Mouse (Mus musculus): ENCODE data around the gene Nrxn2. TPM values are rescaled to one million over a fixed set of nuclear protein-coding genes. Genes with fewer than 3 reads are reported as not detected.
A peak's percentile ranks its signal among the peaks of the same experiment; 100 is the strongest.

Gene Nrxn2
- total RNA-seq, 4 experiments from 2014 or later, result 8.8 to 12.5 (median 11.5) TPM

DNA sequence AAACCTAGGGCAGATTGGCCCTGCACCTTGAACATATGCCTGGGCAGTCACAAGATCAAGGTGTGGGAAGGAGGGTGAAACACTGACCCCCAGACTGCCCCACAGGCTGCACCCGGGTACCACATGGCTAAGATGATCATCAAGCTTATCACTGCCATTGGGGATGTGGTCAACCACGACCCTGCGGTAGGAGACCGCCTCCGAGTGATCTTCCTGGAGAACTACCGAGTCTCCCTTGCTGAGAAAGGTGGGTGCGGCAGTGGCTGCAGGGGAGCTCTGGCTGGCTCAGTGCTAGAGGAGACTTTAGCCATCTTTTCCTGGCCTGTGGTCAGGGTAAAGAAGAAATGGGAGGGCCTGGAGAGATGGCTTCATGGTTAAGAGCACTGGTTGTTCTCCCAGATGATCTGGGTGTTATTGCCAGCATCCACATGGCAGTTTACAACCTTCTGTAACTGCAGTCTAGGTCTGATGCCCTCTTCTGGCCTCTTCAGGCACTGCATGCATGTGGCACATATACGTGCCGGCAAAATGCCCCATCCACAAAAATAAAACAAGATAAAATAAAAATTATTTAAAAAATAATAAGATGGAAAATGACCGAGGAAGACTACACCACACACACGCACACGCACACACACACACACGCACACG is 25.7 kb upstream of the Nrxn2 start:
- no peak for DNase-seq

DNA sequence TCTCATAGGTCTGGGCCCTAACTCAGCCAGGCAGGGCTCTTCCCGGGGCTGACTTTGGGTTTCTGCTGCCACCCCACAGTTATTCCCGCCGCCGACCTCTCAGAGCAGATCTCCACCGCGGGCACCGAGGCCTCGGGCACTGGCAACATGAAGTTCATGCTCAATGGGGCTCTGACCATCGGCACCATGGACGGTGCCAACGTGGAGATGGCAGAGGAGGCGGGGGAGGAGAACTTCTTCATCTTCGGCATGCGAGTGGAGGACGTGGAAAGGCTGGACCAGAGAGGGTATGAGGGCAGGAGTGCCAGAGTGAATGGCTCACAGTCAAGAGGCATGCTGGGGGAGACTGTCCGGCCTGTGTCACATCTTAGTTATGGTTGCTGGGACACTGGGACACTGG is 24.9 kb upstream of the Nrxn2 start:
- DNase-seq, result no peak

DNA sequence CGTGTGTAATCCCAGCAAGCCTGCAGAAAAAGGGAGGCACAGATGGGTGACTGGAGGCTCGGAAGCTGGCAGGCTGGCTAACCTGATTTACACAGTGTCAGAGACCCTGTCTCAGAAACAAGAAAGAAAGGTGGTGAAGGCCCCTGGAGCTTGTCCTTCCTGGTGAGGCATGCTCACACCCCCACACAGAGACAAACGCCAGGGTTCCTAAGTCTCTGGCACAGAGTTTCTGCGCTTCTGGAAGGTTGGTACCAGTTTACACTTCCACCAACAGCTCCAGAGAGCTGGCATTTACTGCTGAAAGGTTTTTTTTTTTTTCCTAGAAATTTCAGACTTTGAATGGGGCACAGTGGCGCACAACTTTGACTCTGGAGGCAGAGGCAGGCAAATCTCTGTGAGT is 22.3 kb upstream of the Nrxn2 start:
- DNase-seq, result no peak

DNA sequence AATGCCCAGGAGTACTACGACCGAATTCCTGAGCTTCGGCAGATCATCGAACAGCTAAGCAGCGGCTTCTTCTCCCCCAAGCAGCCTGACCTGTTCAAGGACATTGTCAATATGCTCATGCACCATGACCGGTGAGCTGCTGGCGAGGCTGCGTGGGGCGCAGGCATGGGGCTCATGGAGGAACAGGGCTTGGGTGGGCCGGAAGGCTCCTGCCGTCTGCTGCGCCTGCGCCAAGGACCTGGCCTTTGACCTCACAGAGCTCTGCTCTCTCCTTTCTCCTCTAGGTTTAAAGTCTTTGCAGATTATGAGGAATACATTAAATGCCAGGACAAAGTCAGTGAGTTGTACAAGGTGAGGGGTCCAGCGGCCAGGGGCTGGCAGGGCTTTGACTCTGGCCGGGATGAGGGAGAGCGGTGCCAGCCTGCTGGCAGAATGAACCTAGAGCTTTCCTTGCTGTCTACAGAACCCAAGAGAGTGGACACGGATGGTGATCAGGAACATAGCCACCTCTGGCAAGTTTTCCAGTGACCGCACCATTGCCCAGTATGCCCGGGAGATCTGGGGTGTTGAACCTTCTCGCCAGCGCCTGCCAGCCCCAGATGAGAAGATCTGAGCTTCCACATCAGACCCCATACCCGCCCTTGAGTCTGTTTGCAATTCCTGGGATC is 20.8 kb upstream of the Nrxn2 start:
- DNase-seq, result no peak

DNA sequence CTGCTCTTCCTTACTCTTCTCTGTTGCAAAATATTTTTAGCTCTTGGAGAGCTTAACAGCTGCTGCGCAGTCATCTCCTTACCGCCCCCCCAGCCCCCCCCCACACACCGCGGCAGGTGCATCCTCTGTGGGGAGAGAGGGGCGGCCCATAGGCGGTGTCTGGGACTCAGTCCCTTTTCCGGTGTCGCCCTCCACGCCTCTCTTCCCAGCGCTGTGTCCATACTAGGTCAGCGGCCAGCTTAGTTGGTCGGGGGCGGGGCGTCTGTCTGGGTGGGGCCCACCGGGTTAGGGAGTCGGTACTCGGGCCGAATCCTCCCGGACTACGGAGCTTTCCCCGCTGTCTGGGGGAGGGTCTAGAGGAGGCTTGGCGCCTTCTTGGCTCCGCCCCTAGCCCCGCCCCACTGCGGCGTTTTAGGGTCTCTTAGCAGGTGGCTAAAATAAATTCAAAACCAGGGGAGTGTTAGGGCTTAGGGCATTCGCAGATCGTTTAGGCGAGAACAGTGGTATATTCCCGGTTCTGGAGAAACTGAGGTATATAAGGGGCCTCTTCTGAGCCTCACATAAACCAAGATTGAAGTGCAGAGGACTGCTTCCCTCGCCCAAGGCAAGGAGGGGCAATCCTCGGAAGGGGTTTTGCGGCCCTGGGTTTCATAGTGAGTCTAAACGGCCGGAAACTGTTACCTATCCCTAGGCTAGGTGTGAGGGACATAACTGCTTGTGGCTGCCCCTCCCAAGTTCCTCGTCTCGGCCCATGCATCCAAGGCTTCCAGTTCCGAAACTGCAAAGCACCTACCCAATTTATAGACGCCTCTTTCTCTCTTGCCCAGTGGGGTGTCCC is 19.9 kb upstream of the Nrxn2 start:
- DNase-seq, result no peak

DNA sequence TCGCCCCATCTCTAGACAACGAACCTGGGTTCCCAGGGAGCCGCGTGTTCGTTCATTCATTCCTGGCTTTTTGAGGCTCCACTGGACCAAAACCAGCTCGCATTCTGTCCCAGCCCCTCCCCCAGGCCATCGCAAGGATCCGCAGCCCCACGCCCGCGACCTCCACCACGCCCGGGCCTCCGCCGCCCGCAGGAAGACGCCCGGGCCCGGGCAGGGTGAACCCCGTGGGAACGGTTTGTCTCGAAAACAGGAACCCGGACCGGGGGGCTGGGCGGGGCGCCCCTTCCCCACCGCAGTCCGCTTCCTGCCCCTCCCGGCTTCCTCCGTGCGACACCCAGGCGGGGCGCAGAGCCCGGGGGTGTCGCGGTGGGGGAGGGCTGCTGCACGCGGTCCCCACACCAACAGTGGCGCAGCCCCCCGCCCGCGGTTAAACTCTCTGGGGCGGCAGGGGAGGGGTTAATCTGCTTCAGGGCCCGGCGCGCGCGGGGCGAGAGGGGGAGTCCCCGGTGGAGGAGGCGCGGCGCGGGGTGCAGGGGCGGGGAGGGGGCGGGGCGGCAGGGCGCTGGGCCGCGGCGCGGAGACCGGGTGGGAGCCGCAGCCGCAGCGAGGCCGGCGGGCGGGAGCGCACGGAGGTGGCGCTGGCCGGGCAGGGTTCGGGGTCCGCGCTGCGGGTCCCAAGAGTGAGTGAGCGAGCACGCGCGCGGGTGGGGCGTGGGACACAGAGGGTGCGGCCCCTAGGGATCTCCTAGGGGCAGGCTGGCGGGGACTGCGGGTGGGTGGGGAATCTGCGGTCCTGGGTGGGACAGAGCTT is 19.0 kb upstream of the Nrxn2 start, which contains the start of gene Rasgrp2:
Rasgrp2 (plus strand) TSS at position 56 of the 811 bp plus-strand sequence.
- no peak for DNase-seq

DNA sequence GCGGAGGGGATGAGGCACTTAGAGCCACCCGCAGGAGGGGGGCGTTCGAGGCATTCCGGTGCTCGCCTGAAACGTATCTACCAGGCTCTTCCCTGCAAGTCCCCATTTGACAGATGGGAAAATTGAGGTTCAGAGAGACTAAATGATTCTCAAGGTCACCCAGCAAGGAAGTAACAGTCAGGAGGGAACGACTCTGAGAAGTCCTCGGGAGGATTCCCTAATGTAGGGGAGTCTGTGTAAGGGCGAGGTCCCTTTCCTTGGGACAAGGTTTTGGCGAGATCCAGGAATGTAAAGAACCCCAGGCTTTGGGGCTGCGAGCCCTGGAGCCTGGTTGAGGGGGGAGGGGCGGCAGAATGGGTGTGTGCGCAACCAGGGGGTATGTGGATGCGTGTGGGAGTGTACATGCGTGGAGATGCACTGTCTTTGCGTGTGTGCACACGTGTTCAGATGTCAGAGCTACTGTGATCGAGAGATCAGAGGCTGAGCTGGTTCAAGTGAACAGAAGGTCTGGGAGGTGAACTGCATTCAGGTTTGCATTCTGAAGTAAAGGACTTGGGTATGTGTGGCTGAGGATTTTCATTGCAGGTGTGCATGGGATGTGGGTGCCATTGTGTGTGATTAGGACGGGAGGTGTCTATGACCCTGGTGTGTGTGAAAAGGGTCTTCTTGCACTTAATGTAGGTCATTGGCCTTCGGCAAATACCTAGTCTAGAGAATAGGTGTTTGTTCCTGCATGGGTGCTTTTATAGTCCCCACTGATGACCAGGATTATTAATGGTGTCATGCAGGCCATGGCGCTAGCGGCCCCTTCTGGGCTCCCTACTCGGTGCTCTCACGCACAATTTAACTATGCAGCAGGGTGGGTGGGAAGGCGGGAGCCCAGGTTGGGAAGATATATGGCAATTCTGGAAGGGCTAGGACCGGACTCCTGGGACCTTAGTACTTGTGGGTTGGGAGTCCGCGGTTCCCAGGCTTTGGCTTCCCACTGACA is 18.1 kb upstream of the Nrxn2 start:
- no peak for DNase-seq

DNA sequence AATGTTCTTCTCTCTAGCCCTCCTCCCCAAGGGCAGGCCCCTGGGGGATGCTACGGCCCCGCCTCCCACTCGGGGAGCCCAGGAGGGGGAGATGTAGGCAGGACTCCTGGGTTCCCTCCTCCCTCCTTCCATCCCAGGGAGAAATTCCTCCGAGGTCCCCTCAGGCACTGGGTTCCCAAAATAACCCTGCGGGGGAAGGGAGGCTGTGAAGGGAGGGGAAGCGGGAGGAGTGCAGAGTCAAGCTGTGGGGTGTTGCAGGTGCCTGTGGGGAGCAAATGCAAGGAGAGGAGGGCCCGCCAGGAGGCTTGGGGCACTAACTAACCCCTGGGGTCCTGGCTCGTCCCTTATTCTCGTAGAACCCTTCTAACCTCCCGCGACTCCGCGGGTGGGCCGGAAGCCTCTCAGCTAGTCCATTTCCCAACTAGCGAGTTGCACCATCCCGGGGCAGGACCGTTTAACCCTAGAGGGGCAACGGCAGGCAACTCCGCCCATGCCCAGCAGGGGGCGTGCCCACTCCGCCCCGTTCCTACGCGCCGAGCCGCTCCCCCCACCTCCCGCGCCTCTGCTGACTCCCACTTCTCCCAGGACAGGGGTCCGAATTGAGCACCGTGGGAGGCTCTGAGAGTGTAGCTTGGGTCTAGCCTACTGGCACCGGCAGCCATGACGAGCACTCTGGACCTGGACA is 17.3 kb upstream of the Nrxn2 start:
- peak; percentile 69 for DNase-seq

DNA sequence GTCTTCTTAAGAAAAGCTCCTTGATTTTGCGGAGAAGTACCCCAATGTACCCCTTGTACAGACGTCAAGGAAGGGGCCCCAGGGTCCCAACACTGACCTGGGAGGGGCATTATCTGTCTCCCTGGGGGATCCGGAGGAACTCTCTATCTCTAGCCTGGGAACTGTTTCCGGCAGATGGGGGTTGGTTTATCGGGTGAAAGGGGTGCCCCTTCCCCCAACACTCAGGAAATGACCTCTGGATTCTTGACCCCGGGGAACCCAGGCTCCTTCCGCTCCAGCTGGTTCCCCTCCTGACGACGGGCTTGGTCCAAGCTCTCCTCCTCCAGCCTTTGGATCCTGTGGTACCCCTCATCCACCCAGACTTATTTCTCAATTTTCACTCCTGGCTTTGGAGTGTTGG is 16.6 kb upstream of the Nrxn2 start:
- no peak for DNase-seq

DNA sequence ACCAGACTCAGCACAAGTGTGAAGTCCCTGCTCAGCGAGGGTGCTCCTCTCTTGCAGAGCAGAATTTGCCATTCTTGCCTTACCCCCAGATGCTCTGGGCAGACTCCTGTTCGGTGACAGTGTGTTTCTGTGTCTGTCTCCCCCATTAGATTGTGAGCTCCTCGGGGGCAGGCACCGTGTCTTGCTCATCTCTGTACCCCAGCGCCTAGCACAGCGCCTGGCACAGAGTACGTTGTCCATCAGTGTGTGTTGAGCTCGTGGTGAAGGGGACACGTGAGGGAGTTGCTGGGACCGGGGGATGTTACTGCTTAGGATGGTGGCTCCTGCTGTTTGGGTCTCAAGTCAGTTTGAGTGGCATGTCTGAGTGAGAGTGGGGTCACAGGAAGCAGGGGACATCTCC is 14.7 kb upstream of the Nrxn2 start:
- no peak for DNase-seq

DNA sequence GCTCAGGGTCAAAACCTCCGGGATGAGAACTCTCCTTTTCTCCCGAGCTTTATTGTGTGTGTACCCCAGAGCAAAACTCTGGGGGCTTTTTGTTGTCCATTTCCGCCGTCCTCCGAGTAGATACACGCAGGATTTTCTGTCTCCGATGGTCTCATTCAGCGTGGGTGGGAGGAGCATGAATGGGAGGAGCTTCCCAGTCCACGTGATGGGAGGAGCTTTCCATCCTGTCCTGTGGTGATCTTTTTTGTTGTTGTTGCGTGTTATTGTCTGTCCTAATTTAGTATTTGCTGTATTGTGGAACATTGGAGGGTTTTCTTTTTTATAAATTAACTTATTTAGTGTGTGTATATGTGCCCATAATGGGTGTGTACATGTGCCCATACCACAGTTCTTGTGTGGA is 13.1 kb upstream of the Nrxn2 start:
- DNase-seq, result no peak

DNA sequence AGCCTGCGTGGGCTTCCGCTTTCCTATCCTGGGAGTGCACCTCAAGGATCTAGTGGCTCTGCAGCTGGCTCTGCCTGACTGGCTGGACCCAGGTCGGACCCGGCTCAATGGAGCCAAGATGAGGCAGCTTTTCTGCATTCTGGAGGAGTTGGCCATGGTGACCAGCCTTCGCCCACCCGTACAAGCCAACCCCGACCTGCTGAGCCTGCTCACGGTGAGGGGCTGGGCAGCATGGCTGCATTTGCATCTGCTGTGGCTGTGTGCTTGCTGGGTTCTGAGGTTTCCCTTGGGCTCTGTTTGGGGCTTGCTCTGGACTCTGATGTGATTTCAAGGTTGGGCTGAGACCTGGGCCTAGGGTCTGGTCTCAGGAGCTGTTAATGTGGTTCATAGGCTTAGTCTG is 11.4 kb upstream of the Nrxn2 start:
- DNase-seq, result no peak

DNA sequence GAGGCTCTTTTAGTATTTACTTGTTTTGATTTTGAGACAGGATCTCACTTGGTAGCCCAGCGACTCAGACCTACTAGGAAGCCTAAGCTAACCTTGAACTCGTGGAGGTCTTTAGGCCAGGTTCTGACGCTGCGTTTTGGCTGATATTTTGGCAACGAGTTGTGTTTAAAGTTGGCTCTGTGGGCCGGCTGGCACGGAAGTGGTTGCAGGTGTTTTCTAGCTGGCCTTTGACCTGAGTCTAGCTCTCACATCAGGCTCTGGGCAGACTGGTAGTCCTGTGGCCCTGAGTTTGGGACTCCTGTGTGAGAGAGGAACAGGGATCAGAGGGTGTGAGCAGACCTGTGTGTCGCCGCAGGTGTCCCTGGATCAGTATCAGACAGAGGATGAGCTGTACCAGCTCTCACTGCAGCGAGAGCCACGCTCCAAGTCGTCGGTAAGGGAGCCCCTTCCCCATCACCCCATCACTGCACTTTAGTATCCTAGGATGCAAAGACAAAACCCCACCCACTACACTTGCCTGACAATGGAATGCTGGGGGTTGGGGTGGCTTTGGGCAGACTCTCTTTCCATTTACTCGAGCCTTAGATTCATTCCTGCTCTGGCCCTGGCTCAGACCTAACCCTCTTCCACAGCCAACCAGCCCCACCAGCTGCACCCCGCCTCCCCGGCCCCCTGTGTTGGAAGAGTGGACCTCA is 10.6 kb upstream of the Nrxn2 start:
- no peak for DNase-seq

DNA sequence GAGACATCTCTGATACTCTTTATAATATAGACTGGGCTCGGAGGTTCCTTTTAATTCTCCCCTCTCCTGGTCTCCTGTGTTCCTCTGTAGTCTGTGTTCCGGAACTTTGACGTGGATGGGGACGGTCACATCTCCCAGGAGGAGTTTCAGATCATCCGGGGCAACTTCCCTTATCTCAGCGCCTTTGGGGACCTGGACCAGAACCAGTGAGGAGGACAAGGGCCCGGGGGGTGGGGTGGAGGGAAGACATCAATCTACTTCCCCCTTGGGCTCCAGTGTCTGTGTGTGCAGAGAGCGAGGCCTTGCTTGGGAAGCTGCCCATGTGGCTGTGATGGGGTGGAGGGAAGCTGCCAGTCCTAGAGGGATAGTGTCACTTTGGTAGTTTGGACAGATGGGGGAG is 9.8 kb upstream of the Nrxn2 start:
- DNase-seq, result no peak

DNA sequence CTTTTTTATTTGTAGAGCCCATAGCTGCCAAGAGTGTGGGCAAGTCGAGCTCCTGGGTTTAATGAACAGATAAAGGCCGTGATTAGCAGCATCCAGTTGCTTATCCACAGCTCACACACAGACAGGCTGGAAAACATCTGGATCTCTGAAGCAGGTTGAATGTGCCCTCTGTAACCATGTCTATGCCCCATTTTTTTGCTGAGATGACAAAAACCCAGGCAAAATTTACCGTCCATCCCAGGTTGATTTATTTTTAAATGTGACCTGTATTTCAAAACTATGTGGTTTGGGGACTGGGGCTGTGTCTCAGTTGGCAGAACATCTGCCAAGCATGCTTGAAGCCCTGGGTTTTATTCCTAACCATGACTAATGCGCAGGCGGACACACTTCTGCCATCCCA is 9.4 kb upstream of the Nrxn2 start:
- no peak for DNase-seq

DNA sequence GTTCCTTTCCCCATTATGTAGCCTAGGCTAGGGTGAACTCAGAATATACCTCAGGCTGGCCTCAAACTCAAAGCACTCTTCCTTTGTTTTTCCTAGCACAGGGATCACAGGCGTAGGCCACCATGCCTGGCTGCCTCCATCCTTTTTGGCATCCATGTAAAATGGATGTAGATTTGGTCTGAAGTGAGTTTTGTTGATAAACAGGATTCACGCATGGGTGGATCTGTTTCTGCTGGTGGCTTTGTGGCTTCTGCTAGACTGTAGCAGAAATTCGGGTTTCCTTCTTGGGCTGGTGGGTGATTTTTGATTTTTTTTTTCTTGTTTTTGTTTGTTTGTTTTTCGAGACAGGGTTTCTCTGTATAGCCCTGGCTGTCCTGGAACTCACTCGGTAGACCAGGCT is 8.6 kb upstream of the Nrxn2 start:
- DNase-seq, result no peak

DNA sequence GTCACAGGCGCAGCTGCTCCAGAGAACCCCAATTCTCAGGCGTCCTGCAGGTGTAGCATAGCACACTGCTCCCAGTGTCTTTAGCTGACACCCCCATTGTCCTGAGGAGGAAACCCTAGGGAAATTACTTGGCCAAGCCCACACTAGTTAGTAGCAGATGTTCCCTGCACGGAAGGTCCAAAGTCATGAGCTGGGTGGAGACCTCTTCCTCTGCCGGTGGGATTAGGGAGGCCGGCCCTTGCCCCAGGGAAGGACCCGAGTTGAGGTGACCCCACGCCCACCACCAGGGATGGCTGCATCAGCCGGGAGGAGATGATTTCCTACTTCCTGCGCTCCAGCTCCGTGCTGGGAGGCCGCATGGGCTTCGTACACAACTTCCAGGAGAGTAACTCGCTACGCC is 5.7 kb upstream of the Nrxn2 start:
- DNase-seq, result no peak

DNA sequence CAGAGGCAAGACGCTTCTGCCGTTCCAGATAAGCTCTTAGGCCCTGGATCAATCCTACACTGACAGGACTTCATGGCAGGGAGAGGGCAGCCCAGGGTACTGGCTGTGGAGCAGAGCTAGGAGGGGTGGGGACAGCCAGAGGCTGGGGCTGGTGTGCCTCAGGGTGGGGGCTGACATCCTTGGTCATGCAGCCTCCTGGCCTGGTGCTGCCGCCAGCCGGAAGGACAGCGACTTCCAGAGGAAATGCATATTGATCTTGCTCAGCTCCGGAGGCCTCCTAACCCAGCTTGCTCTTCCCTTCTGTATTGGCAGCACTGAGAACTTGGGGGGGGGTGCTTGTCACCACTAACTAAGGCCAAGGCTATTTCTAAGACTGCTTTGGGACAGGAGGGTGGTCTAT is 3.1 kb upstream of the Nrxn2 start:
- DNase-seq, result no peak

DNA sequence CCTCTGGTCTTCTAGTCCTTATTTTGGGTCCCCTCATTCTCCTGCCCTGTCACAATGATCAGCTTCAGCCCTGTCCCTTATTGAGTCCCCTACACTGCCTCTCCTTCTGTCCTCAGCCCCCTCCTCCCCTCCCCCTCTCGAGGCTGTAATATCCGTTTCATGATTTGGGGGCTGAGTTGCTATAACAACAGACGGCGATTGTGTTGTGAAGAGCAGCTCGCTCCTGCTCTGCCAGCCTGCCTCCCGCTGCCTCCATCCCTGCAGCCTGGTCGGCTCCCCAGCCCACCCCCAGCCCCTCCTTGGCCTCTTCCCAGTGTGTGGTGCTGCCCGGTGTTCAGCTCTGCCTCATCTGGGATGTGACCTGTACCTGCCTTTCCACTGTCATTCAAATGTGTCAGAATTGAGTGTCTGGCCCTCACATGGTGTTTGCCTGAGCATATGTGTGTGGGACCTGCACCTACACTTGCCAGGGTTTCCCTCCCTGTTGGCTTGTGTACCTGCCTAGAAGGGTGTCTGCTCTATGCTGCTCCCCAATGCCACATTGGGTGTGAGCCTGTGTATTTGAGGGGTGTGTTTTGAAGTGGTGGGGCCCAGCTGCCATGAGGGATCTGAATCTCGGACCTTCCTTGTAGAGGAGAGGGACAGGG is 2.3 kb upstream of the Nrxn2 start:
- DNase-seq, result no peak

Data from adrenal gland, adult 8-10 months (tissue).